Mouse (Mus musculus) lung, adult 2 months (tissue): ENCODE measurements around the gene Hnrnpd.
A peak's percentile ranks its signal among the peaks of the same experiment; 100 is the strongest.

ENCODE experiments used
- CTCF ChIP-seq: fragments of 200-500 bp; IDR thresholded peaks from 2 replicates; pipeline ENCODE4 v1.5.1; 2011; ENCODE audit warnings: mild to moderate bottlenecking, low read length, control low read depth; ENCODE audit not compliant: insufficient read depth
- POLR2A ChIP-seq: fragments of 200-500 bp; IDR thresholded peaks from 2 replicates; pipeline ENCODE4 v1.6.1; 2011; ENCODE audit warnings: low read depth, mild to moderate bottlenecking, control low read depth, low read length, borderline replicate concordance; ENCODE audit errors: extremely low read depth

- peak; percentile 84 for TF ChIP-seq CTCF
- no peak for TF ChIP-seq POLR2A
Measured at GRCm38 (mm10) chr5:99927951-99928350, 50.8 kb downstream of the Hnrnpd start.
